Mouse (Mus musculus) layer of hippocampus, adult 8-10 months (tissue): Measurements from ENCODE around the gene Tcl1b4. TPM values are rescaled to one million over a fixed set of nuclear protein-coding genes. Genes with fewer than 3 reads are reported as not detected.

Source experiments
- DNase-seq, 2 experiments: peaks; one replicate each; pipeline ENCODE4 v3.0.0; 2022; ENCODE audit warnings: low spot score in 2 of 2
- total RNA-seq, 4 experiments: library from RNA; stranded (reverse); gene quantifications; 2 replicates each; pipeline ENCODE4 v1.2.4; 2022

Tcl1b4 gene
- total RNA-seq, 4 experiments from 2014 or later: not detected

DNA sequence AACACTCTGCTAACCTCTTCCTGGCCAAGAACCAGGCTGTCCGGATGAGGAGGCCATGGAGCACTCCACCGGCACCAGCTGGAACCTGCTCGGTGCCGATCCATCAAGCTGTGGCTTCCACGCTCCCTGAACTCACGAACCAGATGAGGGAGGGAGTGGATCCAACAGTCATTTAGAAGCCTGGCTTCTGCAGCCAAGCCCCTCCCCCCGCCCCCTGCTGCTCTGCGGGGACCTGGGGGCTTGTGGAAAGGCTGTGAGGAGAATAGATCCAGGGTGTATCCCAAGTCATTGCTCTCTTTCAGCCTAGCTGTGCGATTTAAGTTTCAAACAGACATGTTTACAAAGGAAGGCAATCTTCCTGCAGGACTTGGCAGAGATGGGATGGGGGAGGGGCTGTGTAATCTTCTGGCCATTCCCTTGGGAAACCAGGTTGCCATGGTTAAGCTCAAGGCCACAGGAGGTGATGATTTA lies 47.0 kb downstream of the Tcl1b4 start:
- DNase-seq: no peak

DNA sequence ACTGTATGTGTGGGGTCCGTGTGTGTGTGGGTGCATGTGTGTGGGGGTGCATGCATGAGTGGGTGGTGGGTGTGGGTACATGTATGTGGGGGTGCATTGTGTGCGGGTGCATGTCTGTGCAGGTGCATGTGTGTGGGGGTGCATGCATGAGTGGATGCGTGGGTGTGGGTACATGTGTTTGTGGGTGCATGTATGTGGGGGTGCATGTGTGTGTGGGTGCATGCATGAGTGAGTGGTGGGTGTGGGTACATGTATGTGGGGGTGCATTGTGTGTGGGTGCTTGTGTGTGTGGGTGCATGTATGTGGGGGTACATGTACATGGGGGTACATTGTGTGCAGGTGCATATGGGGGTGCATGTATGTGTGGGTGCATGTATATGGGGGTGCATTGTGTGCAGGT lies 52.0 kb downstream of the Tcl1b4 start:
- no peak for DNase-seq

Other genes starting within 250 kb of the Tcl1b4 start
- gene Syne3, start 192.1 kb upstream of the Tcl1b4 start, total RNA-seq: 1 to 10 TPM; 1.6 to 3.6 (median 2.1) TPM
- gene Glrx5, start 169.3 kb upstream of the Tcl1b4 start, total RNA-seq: 10 to 100 TPM; 41.0 to 46.7 (median 42.8) TPM
- not detected for gene Tcl1b2, start 55.9 kb upstream of the Tcl1b4 start, total RNA-seq
- gene Tcl1b1, start 42.3 kb upstream of the Tcl1b4 start, total RNA-seq: not detected
- not detected for gene Tcl1b5, start 25.6 kb upstream of the Tcl1b4 start, total RNA-seq
- not detected for gene Tcl1b3, start 10.9 kb upstream of the Tcl1b4 start, total RNA-seq
- gene Tcl1, start 20.8 kb downstream of the Tcl1b4 start, total RNA-seq: not detected
- 10 to 100 TPM; 13.1 to 15.3 (median 14.0) TPM for gene Tunar, start 131.9 kb downstream of the Tcl1b4 start, total RNA-seq